Comparison of ENCODE assay signal across 19 mouse cellular contexts in genomic region chr10:99200944-99201343, GRCm38 (mm10).
A peak's percentile ranks its signal among the peaks of the same experiment; 100 is the strongest.
DNase-seq lines count a peak whose midpoint lies in the region; ATAC-seq and TF ChIP-seq lines count a peak whose summit lies in the region.
"Had no signal": no experiment of that assay in that cellular context is flagged by ENCODE, and none has a peak within 500 bp of the region (broad histone marks: within the 10 kb centered on the region; RNA-seq: fewer than 3 reads in every experiment).

No protein-coding gene starts in this region.

- H3K9ac ChIP-seq in lung, embryonic 15.5 days = no peak overlapping the region
- H3K9ac ChIP-seq: embryonic facial prominence, embryonic 13.5 days; neural tube, embryonic 13.5 days had no signal

- TF ChIP-seq POLR2A in kidney, adult 2 months (IDR thresholded peaks at IDR 0.05; ENCODE audit: low read depth, low read length) = no peak

- DNase-seq in heart, adult 11 months = peak; percentile 93
- no peak for DNase-seq in heart, postnatal 10 days
- peak; percentile 51 for DNase-seq in kidney, adult 2 months
- DNase-seq in kidney, postnatal 4 days = no peak
- DNase-seq in lung, adult 18-20 months = no peak
- peak; percentile 34 for DNase-seq in lung, postnatal 25 days (ENCODE audit: low spot score)
- no peak for DNase-seq in layer of hippocampus, adult 11-12 months (ENCODE audit: low spot score)
- DNase-seq: adrenal gland, postnatal 25 days; B cell, adult 2 months; cerebellum, adult 18-20 months; cerebellum, postnatal 36 days; gastrocnemius, postnatal 10 days; right cerebral cortex, postnatal 14 days; thymus, postnatal 14 days had no signal

- TF ChIP-seq CTCF in kidney, adult 2 months (conservative IDR thresholded peaks at IDR 0.05; ENCODE audit: insufficient read depth, insufficient read length, low read depth, low read length) = no peak

- no peaks in the 10 kb centered on the region for H3K36me3 ChIP-seq in kidney, adult 2 months (ENCODE audit: control insufficient read depth, insufficient read depth, low read length)
- peaks cover 6% of the 10 kb centered on the region; the same call in 1 of the 2 replicates for H3K36me3 ChIP-seq in lung, embryonic 15.5 days
- H3K36me3 ChIP-seq: neural tube, embryonic 13.5 days had no signal

- no peak overlapping the region for H3K4me3 ChIP-seq in kidney, adult 2 months (ENCODE audit: insufficient read depth, low read depth, low read length)
- no peak overlapping the region for H3K4me3 ChIP-seq in lung, embryonic 15.5 days
- H3K4me3 ChIP-seq: embryonic facial prominence, embryonic 13.5 days; neural tube, embryonic 13.5 days had no signal

- WGBS in kidney, adult 2 months = 78% methylated on average over 5 of the region's 5 CpGs
- WGBS in lung, embryonic 15.5 days = 55% methylated on average over 5 of the region's 5 CpGs

- no peak for ATAC-seq in lung, embryonic 15.5 days (ENCODE audit: borderline replicate concordance, extremely low read depth, low FRiP score, low TSS enrichment)
- ATAC-seq: activated CD4-positive, CD25-positive, alpha-beta regulatory T cell, adult 4 months had no signal

- no peaks in the 10 kb centered on the region for H3K27me3 ChIP-seq in kidney, adult 2 months (replicated peaks; ENCODE audit: control insufficient read depth, insufficient read depth, low read length)
- no peaks in the 10 kb centered on the region for H3K27me3 ChIP-seq in lung, embryonic 15.5 days
- H3K27me3 ChIP-seq: embryonic facial prominence, embryonic 13.5 days; neural tube, embryonic 13.5 days had no signal

- intact Hi-C loops in heart, postnatal 10 days (cut with DNase I) = loop anchor here (2.0 kb wide), 1 partner anchor 26 kb away; no protein-coding TSS in a partner anchor

- no peak overlapping the region for H3K27ac ChIP-seq in kidney, adult 2 months (ENCODE audit: insufficient read depth, low read depth, low read length)
- peak overlapping the region; percentile 35; the same call in 1 of the 2 replicates for H3K27ac ChIP-seq in lung, embryonic 15.5 days
- H3K27ac ChIP-seq: embryonic facial prominence, embryonic 13.5 days; neural tube, embryonic 13.5 days had no signal

- no peak overlapping the region for H3K4me2 ChIP-seq in lung, embryonic 15.5 days
- H3K4me2 ChIP-seq: embryonic facial prominence, embryonic 13.5 days; midbrain, embryonic 11.5 days; neural tube, embryonic 13.5 days had no signal

- H3K9me3 ChIP-seq in lung, embryonic 15.5 days = no peaks in the 10 kb centered on the region
- H3K9me3 ChIP-seq: embryonic facial prominence, embryonic 13.5 days; neural tube, embryonic 13.5 days had no signal

- peaks cover 6% of the 10 kb centered on the region; the same call in 1 of the 2 replicates for H3K4me1 ChIP-seq in kidney, adult 2 months (ENCODE audit: control insufficient read depth, insufficient read depth, low read length)
- H3K4me1 ChIP-seq in lung, embryonic 15.5 days = peaks cover 30% of the 10 kb centered on the region

Comparison
In these comparisons a context has a peak if more than half of its experiments do, and no peak if none do; other contexts are left out.
1. DNase-seq: peak in heart, adult 11 months (single experiment), kidney, adult 2 months (single experiment) and lung, postnatal 25 days (single experiment); none in heart, postnatal 10 days (0 of 2), kidney, postnatal 4 days (0 of 2), lung, adult 18-20 months (0 of 2) and layer of hippocampus, adult 11-12 months (single experiment).